Mouse (Mus musculus) left cerebral cortex, postnatal 4 days (tissue): ENCODE measurements at regions not wholly inside any gene's neighbourhood (a gene's known extent, or its start where the extent isn't known, plus 50 kb on each side); places are given as distances from the start of the nearest gene placed in this dataset.

Experiments
- DNase-seq: peaks from one replicate; pipeline ENCODE4 v3.0.0-alpha.2; 2022
- intact Hi-C: fragments of 180-260 bp; cut with DNase I; formaldehyde crosslinking; loops from one replicate; pipeline ENCODE4 v1.15.1; 2025

DNA sequence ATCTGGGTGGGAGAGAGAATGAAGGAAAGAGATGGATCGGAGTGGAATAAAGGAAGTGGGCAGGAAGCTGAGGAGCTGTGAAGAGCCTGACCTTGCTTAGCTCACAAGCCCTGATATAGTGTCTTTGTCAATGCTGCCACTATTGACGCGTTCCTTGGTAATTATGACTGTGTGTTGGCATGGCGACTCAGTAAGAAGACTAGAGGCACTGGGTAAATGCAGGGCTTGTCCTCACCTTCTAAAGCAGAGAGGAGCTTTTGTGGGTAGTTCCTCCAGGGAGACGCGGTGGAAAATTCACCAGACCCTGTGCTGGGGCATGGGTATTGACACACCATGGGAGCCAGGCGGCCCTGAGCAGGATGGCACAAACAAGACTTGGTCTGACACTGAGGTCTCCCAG is 52.8 kb upstream of the Polg start:
- intact Hi-C loops: no loop called here
- DNase-seq: no peak

GRCm38 (mm10) chr7:79517581-79518337 is 51.6 kb upstream of the Polg start:
- DNase-seq: no peak
- intact Hi-C loops: no loop called here

DNA sequence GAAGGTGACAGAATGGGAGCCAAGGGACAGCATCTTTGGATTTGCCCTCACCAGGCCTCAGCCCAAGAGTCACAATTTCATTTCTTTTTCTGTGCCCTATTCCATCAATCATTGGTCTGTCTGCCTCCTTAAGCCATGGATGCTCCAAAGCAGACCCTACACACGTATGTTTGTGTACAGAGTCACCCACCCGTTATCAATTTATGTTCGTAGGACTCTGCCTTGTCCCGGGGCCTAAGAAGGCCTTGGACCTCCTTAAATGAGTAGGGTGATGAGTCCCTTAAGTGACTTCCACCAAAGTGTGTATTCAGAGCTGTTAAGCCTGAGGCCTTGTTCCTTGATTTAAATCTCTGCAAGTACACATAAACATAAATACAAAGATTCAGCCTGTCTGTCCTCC is 50.1 kb upstream of the Polg start:
- no peak for DNase-seq
- intact Hi-C loops: no loop called here
